Comparison of ENCODE assay signal across 9 mouse cellular contexts in genomic region chr8:109075006-109075405, GRCm38 (mm10).
DNase-seq lines count a peak whose midpoint lies in the region; ATAC-seq and TF ChIP-seq lines count a peak whose summit lies in the region.
"Had no signal": no experiment of that assay in that cellular context is flagged by ENCODE, and none has a peak within 500 bp of the region (broad histone marks: within the 10 kb centered on the region; RNA-seq: fewer than 3 reads in every experiment).

No protein-coding gene starts in this region.

- no peak overlapping the region for H3K9ac ChIP-seq in forebrain, postnatal 0 days
- H3K9ac ChIP-seq in liver, postnatal 0 days (replicated peaks) = no peak overlapping the region
- no peak overlapping the region for H3K9ac ChIP-seq in stomach, postnatal 0 days (ENCODE audit: low read length)
- H3K9ac ChIP-seq: liver, embryonic 15.5 days had no signal

- no peak for TF ChIP-seq EP300 in liver, postnatal 0 days (IDR thresholded peaks at IDR 0.05; ENCODE audit: low read depth)
- no peak for TF ChIP-seq EP300 in stomach, postnatal 0 days (optimal IDR thresholded peaks at IDR 0.05)

- no peak for TF ChIP-seq CTCF in forebrain, postnatal 0 days (IDR thresholded peaks at IDR 0.05; ENCODE audit: low read depth)
- no peak for TF ChIP-seq CTCF in liver, postnatal 0 days (IDR thresholded peaks at IDR 0.05; ENCODE audit: low read depth)
- no peak for TF ChIP-seq CTCF in stomach, postnatal 0 days (IDR thresholded peaks at IDR 0.05; ENCODE audit: low read depth)

- no peak overlapping the region for H3K4me3 ChIP-seq in forebrain, postnatal 0 days (ENCODE audit: low read depth, low read length)
- H3K4me3 ChIP-seq in liver, postnatal 0 days (ENCODE audit: low read depth, low read length) = no peak overlapping the region
- 0 out of 2 replicates have a peak overlapping the region, but pooled peaks have one; percentile 2 for H3K4me3 ChIP-seq in stomach, postnatal 0 days (ENCODE audit: low read depth, low read length)
- H3K4me3 ChIP-seq: liver, embryonic 15.5 days had no signal

- no peaks in the 10 kb centered on the region for H3K27me3 ChIP-seq in forebrain, postnatal 0 days (ENCODE audit: insufficient read depth, low read length)
- H3K27me3 ChIP-seq in liver, postnatal 0 days (ENCODE audit: insufficient read depth, low read length) = 0 out of 2 replicates have a peak, but pooled peaks cover 2% of the 10 kb centered on the region
- no peaks in the 10 kb centered on the region for H3K27me3 ChIP-seq in stomach, postnatal 0 days (ENCODE audit: control insufficient read depth, insufficient read depth, low read length)
- H3K27me3 ChIP-seq: liver, embryonic 15.5 days had no signal

- no peaks in the 10 kb centered on the region for H3K4me1 ChIP-seq in forebrain, postnatal 0 days (ENCODE audit: insufficient read depth)
- H3K4me1 ChIP-seq in liver, postnatal 0 days (ENCODE audit: insufficient read depth) = peaks cover 2% of the 10 kb centered on the region; the same call in 1 of the 2 replicates
- H3K4me1 ChIP-seq in stomach, postnatal 0 days (replicated peaks; ENCODE audit: control insufficient read depth, insufficient read depth) = no peaks in the 10 kb centered on the region; the same call in 1 of the 2 replicates
- H3K4me1 ChIP-seq: liver, embryonic 15.5 days had no signal

- no peak overlapping the region for H3K27ac ChIP-seq in forebrain, postnatal 0 days (ENCODE audit: low read depth, low read length)
- H3K27ac ChIP-seq in liver, postnatal 0 days (ENCODE audit: low read depth) = no peak overlapping the region
- H3K27ac ChIP-seq in stomach, postnatal 0 days (replicated peaks) = no peak overlapping the region
- H3K27ac ChIP-seq: liver, embryonic 15.5 days had no signal

- WGBS in forebrain, postnatal 0 days = 16% methylated on average over 12 of the region's 12 CpGs
- WGBS in liver, postnatal 0 days (ENCODE audit: insufficient replicate concordance) = 24% methylated on average over 12 of the region's 12 CpGs
- WGBS in stomach, postnatal 0 days = 21% methylated on average over 12 of the region's 12 CpGs

- no peaks in the 10 kb centered on the region for H3K36me3 ChIP-seq in forebrain, postnatal 0 days (ENCODE audit: insufficient read depth)
- no peaks in the 10 kb centered on the region for H3K36me3 ChIP-seq in liver, postnatal 0 days (replicated peaks; ENCODE audit: insufficient read depth, low read length)
- H3K36me3 ChIP-seq in stomach, postnatal 0 days (ENCODE audit: control insufficient read depth, insufficient read depth, low read length) = no peaks in the 10 kb centered on the region
- H3K36me3 ChIP-seq: liver, embryonic 15.5 days had no signal

- no peaks in the 10 kb centered on the region for H3K9me3 ChIP-seq in forebrain, postnatal 0 days (ENCODE audit: low read length)
- no peaks in the 10 kb centered on the region for H3K9me3 ChIP-seq in liver, postnatal 0 days (ENCODE audit: low read length)
- no peaks in the 10 kb centered on the region for H3K9me3 ChIP-seq in stomach, postnatal 0 days (ENCODE audit: control insufficient read depth, low read length)
- H3K9me3 ChIP-seq: liver, embryonic 15.5 days had no signal

- H3K4me2 ChIP-seq in forebrain, postnatal 0 days (ENCODE audit: low read depth) = peak overlapping the region; percentile 30
- peak overlapping the region; percentile 19; the same call in 1 of the 2 replicates for H3K4me2 ChIP-seq in liver, postnatal 0 days (ENCODE audit: low read depth, low read length)
- peak overlapping the region; percentile 30 for H3K4me2 ChIP-seq in stomach, postnatal 0 days (replicated peaks; ENCODE audit: low read depth)
- H3K4me2 ChIP-seq: liver, embryonic 15.5 days had no signal

- DNase-seq in kidney, postnatal 4 days = peak; percentile 34 to 45
- no peak for DNase-seq in kidney, adult 9 months
- peak; percentile 5 for DNase-seq in forebrain, postnatal 0 days
- DNase-seq in liver, postnatal 0 days = peak; percentile 28
- DNase-seq in stomach, postnatal 0 days (ENCODE audit: low spot score) = peak; percentile 21
- DNase-seq in right cerebral cortex, adult 18-20 months = no peak
- no peak for DNase-seq in cerebellum, postnatal 4 days (ENCODE audit: low spot score in 2 of 2)
- no peak for DNase-seq in kidney, adult 11 months

- no peak for ATAC-seq in forebrain, postnatal 0 days
- no peak for ATAC-seq in liver, postnatal 0 days
- no peak for ATAC-seq in stomach, postnatal 0 days (ENCODE audit: low FRiP score, low TSS enrichment)

Comparison
In these comparisons a context has a peak if more than half of its experiments do, and no peak if none do; other contexts are left out.
1. DNase-seq: peak in kidney, postnatal 4 days (2 of 2), forebrain, postnatal 0 days (single experiment), liver, postnatal 0 days (single experiment) and stomach, postnatal 0 days (single experiment); none in kidney, adult 9 months (single experiment), right cerebral cortex, adult 18-20 months (single experiment), cerebellum, postnatal 4 days (0 of 2) and kidney, adult 11 months (single experiment).
2. Peak in every context shown above with its lines, with median percentiles within 50 percentile points of each other: H3K4me2 ChIP-seq.